Mouse (Mus musculus): ENCODE measurements around the gene Bckdha. TPM values are rescaled to one million over a fixed set of nuclear protein-coding genes. Genes with fewer than 3 reads are reported as not detected.

Bckdha gene
- total and polyA plus RNA-seq, 2 experiments from 2014 or later: 55.9 to 57.1 TPM

- Histone ChIP-seq H3K27me3 (ENCODE audit: insufficient read depth, low read length) (no peaks in the 10 kb centered on the region), H3K4me2 (ENCODE audit: low read depth) (no peak overlapping the region), H3K27ac (ENCODE audit: low read depth, low read length) (no peak overlapping the region), H3K9ac (no peak overlapping the region), H3K36me3 (ENCODE audit: insufficient read depth) (peaks cover 22% of the 10 kb centered on the region), H3K9me3 (ENCODE audit: low read length) (no peaks in the 10 kb centered on the region), H3K4me3 (ENCODE audit: low read depth, low read length) (no peak overlapping the region), H3K4me1 (ENCODE audit: insufficient read depth) (no peaks in the 10 kb centered on the region)
- ATAC-seq (no peak), DNase-seq (no peak)
- TF ChIP-seq CTCF (IDR thresholded peaks at IDR 0.05; ENCODE audit: low read depth): no peak
- WGBS: 95% methylated on average over 8 of the region's 8 CpGs
Observed at GRCm38 (mm10) chr7:25666381-25666780, 7.6 kb upstream of the Bckdha start.

GRCm38 (mm10) chr7:25657785-25658184 lies 996 bp downstream of the Bckdha start:
- Histone ChIP-seq H3K36me3 (ENCODE audit: insufficient read depth) (peaks cover 3% of the 10 kb centered on the region; the same call in 1 of the 2 replicates), H3K4me2 (ENCODE audit: low read depth) (peak overlapping the region; percentile 53), H3K4me3 (ENCODE audit: low read depth, low read length) (peak overlapping the region; percentile 70), H3K9ac (peak overlapping the region; percentile 63), H3K9me3 (ENCODE audit: low read length) (no peaks in the 10 kb centered on the region), H3K27ac (ENCODE audit: low read depth, low read length) (no peak overlapping the region), H3K4me1 (ENCODE audit: insufficient read depth) (peaks cover 9% of the 10 kb centered on the region), H3K27me3 (ENCODE audit: insufficient read depth, low read length) (no peaks in the 10 kb centered on the region)
- 30% methylated on average over 10 of the region's 10 CpGs for WGBS
- no peak for ATAC-seq
- no peak for DNase-seq
- no peak for TF ChIP-seq CTCF (IDR thresholded peaks at IDR 0.05; ENCODE audit: low read depth)

GRCm38 (mm10) chr7:25655601-25656428 lies 3.0 kb downstream of the Bckdha start:
- DNase-seq: no peak
- Histone ChIP-seq H3K9ac (no peak overlapping the region), H3K4me1 (ENCODE audit: insufficient read depth) (peaks cover 9% of the 10 kb centered on the region), H3K36me3 (ENCODE audit: insufficient read depth) (peaks cover 3% of the 10 kb centered on the region; the same call in 1 of the 2 replicates), H3K9me3 (ENCODE audit: low read length) (no peaks in the 10 kb centered on the region), H3K27me3 (ENCODE audit: insufficient read depth, low read length) (no peaks in the 10 kb centered on the region), H3K4me2 (ENCODE audit: low read depth) (no peak overlapping the region), H3K27ac (ENCODE audit: low read depth, low read length) (no peak overlapping the region), H3K4me3 (ENCODE audit: low read depth, low read length) (no peak overlapping the region)
- whole genome bisulfite sequencing: 76% methylated on average over 11 of the region's 11 CpGs
- no peak for ATAC-seq
- TF ChIP-seq CTCF (IDR thresholded peaks at IDR 0.05; ENCODE audit: low read depth): no peak

- no peak overlapping the region for H3K9ac ChIP-seq
- ATAC-seq (no peak), DNase-seq (no peak)
- WGBS: 96% methylated on average over 12 of the region's 12 CpGs
- no peak overlapping the region for H3K4me3 ChIP-seq (ENCODE audit: low read depth, low read length)
- H3K36me3 ChIP-seq (ENCODE audit: insufficient read depth): peaks cover 3% of the 10 kb centered on the region; the same call in 1 of the 2 replicates
- TF ChIP-seq CTCF (IDR thresholded peaks at IDR 0.05; ENCODE audit: low read depth): no peak
- H3K4me2 ChIP-seq (ENCODE audit: low read depth): no peak overlapping the region
- H3K27ac ChIP-seq (ENCODE audit: low read depth, low read length): no peak overlapping the region
- H3K4me1 ChIP-seq (ENCODE audit: insufficient read depth): no peaks in the 10 kb centered on the region
- no peaks in the 10 kb centered on the region for H3K9me3 ChIP-seq (ENCODE audit: low read length)
- no peaks in the 10 kb centered on the region for H3K27me3 ChIP-seq (ENCODE audit: insufficient read depth, low read length)
Observed at GRCm38 (mm10) chr7:25652244-25652759, 6.5 kb downstream of the Bckdha start.

- DNase-seq: no peak
- TF ChIP-seq CTCF (IDR thresholded peaks at IDR 0.05; ENCODE audit: low read depth): no peak
- Histone ChIP-seq H3K27me3 (ENCODE audit: insufficient read depth, low read length) (no peaks in the 10 kb centered on the region), H3K9me3 (ENCODE audit: low read length) (no peaks in the 10 kb centered on the region), H3K4me1 (ENCODE audit: insufficient read depth) (no peaks in the 10 kb centered on the region), H3K4me2 (ENCODE audit: low read depth) (no peak overlapping the region), H3K36me3 (ENCODE audit: insufficient read depth) (peaks cover 3% of the 10 kb centered on the region; the same call in 1 of the 2 replicates), H3K27ac (ENCODE audit: low read depth, low read length) (no peak overlapping the region), H3K4me3 (ENCODE audit: low read depth, low read length) (no peak overlapping the region), H3K9ac (no peak overlapping the region)
- no peak for ATAC-seq
- 92% methylated on average over 8 of the region's 8 CpGs for WGBS
Observed at GRCm38 (mm10) chr7:25651281-25651680, 7.5 kb downstream of the Bckdha start.

- Histone ChIP-seq H3K4me2 (ENCODE audit: low read depth) (no peak overlapping the region), H3K9ac (no peak overlapping the region), H3K4me3 (ENCODE audit: low read depth, low read length) (no peak overlapping the region), H3K9me3 (ENCODE audit: low read length) (no peaks in the 10 kb centered on the region), H3K36me3 (ENCODE audit: insufficient read depth) (peaks cover 3% of the 10 kb centered on the region; the same call in 1 of the 2 replicates), H3K27me3 (ENCODE audit: insufficient read depth, low read length) (no peaks in the 10 kb centered on the region), H3K4me1 (ENCODE audit: insufficient read depth) (no peaks in the 10 kb centered on the region), H3K27ac (ENCODE audit: low read depth, low read length) (no peak overlapping the region)
- TF ChIP-seq CTCF (IDR thresholded peaks at IDR 0.05; ENCODE audit: low read depth): no peak
- no peak for ATAC-seq
- DNase-seq: no peak
- 88% methylated on average over 5 of the region's 5 CpGs for WGBS
Observed at GRCm38 (mm10) chr7:25649839-25650238, 8.9 kb downstream of the Bckdha start.

- no peak; the same call in 1 of the 2 replicates for TF ChIP-seq CTCF (IDR thresholded peaks at IDR 0.05; ENCODE audit: low read depth)
- 60% methylated on average over 5 of the region's 5 CpGs for WGBS
- Histone ChIP-seq H3K27ac (ENCODE audit: low read depth, low read length) (no peak overlapping the region), H3K9ac (no peak overlapping the region), H3K4me2 (ENCODE audit: low read depth) (no peak overlapping the region), H3K36me3 (ENCODE audit: insufficient read depth) (no peaks in the 10 kb centered on the region), H3K27me3 (ENCODE audit: insufficient read depth, low read length) (no peaks in the 10 kb centered on the region), H3K9me3 (ENCODE audit: low read length) (no peaks in the 10 kb centered on the region), H3K4me1 (ENCODE audit: insufficient read depth) (no peaks in the 10 kb centered on the region), H3K4me3 (ENCODE audit: low read depth, low read length) (no peak overlapping the region)
- ATAC-seq (no peak), DNase-seq (no peak)
Observed at GRCm38 (mm10) chr7:25647574-25648123, 11.1 kb downstream of the Bckdha start.
